Mouse (Mus musculus) retina, embryonic 14.5 days (tissue): ENCODE results near the gene Brd3.
A peak's percentile ranks its signal among the peaks of the same experiment; 100 is the strongest.

Experiments
- DNase-seq: peaks from one replicate; pipeline ENCODE4 v3.0.0-alpha.2; 2015; ENCODE audit warnings: low spot score

Gene Brd3

DNA sequence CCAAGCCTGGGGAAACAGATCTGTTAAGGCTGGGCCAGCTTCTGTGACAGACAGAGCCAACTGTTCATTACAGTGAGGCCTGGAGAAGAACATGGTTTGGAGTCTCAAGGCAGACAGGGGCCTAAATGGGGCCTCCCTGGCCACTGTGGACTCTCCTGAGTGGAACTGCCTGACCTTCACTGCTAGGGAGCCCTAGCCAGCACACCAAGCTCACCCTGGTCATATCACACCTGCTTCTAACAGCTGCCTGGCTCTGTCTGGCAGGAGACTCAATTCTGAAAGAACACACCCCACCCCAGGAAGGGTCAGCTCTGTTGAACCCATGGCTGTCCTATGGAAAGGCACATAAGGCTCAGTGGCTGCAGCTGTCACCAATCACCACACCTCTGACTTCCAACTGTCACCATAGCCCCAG, 36.3 kb downstream of the Brd3 start:
- DNase-seq = no peak

DNA sequence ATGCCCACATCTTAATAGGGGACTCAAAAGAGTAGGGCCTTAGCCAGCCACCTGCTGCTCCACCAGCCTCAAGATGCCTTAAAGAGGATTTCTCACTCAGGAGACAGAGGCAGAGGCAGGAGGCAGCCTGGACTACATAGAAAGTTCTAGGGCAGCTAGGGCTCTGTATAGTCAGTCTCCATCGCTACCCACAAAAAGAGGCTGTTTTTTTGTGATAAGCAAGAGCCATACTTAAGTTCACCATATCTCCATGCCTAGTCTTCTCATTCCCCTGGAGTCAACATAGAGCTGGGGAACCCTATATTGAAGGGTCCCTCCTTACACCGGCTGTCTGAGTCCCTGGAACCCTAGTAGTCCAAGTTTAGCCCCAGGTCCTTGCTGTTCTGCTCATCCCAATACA, 36.9 kb downstream of the Brd3 start:
- DNase-seq = no peak

DNA sequence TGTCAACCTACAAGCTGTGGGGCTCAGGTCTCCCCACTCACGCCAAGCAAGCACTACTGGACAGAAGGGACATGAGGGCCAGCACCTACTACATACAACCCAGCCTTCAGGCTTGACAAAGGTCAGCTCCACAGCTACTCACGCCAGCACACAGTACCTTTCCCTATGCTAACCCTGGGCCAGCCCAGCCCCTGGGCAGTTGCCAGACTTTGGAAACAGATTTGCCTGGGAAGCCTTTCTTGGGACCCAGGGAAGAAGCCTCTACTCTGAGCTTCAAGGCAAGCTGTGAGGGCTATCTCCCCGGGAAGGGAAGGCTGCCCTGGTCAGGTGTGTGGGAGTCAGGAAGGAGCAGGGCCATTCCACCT, 37.5 kb downstream of the Brd3 start:
- DNase-seq = no peak

GRCm38 (mm10) chr2:27469292-27469990, 38.0 kb downstream of the Brd3 start:
- DNase-seq = no peak

DNA sequence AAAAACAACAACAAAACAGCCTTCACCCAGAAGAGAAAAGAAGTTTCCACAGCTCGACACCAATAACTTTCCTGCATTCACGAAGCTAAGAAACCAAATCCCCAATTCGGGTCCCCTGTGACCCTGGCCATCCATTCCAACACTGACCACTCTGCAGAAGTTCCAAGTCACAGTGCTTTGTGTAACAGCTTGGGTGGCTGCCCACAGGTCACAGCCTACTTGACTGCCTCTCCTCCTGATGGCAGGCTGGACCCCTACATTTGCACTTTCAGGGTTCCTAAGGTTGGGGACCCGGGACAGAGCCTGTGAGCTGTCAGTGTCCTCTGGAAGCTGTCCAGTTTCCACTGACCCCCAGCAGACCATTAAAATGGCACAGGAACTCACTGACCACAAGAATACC, 44.6 kb downstream of the Brd3 start:
- no peak for DNase-seq

- no peak for DNase-seq
Observed at GRCm38 (mm10) chr2:27461881-27462660, 45.4 kb downstream of the Brd3 start.

- DNase-seq = no peak
Observed at GRCm38 (mm10) chr2:27460651-27461050, 46.8 kb downstream of the Brd3 start.

DNA sequence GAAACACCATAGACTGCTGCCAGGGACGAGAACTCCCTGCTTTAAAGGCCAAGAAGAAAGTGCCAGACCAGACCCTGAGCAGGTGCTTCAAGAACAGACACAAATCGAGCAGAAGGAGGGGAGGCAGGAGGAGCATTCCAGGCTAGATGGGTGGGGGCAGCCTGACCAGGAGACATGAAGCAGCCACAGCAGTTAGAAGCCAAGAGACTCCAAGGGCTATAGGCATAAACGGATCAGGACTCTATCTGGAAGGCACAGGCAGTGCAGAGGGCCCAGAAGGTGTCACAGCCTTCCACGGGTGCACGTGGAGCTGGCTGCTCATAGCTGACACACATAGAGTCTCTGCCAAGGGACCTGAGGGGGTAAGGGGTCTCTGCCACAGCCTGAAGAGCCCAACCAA, 47.3 kb downstream of the Brd3 start:
- no peak for DNase-seq

DNA sequence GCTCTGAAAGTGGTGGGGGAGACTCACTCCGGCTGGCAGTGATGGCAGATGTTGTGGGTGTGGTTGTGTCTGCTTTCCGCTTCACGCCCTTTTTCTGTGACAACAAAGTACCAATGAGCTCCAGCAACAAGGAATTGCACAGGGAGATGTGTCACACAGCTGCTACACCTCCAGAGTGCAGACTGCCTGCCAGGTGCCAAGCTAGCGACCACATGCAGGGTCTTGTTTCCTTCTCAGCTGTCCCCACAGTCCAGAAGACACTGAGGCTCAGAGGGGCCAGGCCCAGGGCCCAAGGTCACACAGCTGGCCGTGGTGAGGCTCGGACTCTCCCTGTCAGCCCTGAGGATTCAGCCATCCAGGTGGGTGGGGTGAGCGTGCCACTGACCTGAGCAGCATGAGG, 47.7 kb downstream of the Brd3 start:
- no peak for DNase-seq

DNA sequence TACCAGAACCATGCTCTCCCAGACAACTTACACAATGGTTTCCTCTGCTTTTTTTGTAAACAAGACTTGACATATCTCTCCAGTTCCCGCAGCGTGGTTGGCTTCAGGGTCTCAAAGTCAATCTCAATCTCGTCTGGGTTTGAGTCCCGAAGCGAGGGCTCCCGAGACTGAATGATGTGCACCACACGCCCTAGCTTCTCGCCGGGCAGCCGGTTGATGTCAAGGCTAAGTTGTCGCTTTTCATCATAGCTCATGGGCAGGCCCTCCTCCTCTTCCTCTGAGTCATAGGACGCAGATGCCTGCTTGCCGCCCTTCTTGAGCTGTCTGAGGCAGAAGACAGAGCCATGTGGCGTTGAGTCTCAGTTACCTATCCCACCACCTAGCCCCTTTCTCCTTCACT, 57.2 kb downstream of the Brd3 start:
- no peak for DNase-seq

- peak; percentile 32 for DNase-seq
Observed at GRCm38 (mm10) chr2:27447782-27448181, 59.7 kb downstream of the Brd3 start.

DNA sequence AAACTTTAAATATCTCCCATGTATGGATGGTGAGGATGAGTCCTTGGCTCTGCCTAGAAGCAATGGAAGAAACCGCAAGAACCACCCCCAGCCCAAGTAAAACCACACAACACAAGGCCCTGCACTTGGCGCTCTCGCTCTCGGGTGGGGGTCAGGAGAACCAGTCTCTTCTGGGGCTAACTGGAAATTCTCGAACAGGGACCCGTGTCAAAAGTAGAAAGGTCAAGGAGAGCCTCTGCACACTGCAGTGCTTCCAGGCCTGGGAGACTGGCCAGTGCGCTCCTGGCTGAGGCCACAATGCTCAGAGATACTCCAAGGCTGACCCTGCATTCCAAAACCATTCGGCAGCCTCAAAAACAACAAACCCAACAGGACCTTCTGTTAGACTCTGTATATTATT, 60.6 kb downstream of the Brd3 start:
- DNase-seq = no peak

DNA sequence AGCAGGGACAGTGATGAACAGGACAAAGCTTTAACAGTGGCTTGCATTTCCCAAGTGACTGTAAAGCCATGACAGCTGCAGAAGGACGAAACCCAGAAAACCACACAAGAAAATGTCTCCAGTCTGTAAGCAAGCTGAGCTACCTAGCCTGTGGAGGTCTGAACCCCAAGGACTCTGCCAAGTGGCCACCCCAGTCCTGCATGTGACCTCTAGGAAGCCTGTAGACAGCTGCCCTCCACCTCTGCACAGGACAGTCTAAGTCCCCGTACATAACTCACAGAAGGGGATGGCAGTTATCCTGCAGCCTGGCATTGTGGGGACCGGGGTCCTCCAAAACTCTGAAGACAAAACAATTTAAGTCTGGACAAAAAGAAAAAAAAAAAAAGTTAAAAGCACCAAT, 61.6 kb downstream of the Brd3 start:
- no peak for DNase-seq

- no peak for DNase-seq
Observed at GRCm38 (mm10) chr2:27443450-27443708, 64.1 kb downstream of the Brd3 start.

GRCm38 (mm10) chr2:27442708-27443449, 64.6 kb downstream of the Brd3 start:
- no peak for DNase-seq

DNA sequence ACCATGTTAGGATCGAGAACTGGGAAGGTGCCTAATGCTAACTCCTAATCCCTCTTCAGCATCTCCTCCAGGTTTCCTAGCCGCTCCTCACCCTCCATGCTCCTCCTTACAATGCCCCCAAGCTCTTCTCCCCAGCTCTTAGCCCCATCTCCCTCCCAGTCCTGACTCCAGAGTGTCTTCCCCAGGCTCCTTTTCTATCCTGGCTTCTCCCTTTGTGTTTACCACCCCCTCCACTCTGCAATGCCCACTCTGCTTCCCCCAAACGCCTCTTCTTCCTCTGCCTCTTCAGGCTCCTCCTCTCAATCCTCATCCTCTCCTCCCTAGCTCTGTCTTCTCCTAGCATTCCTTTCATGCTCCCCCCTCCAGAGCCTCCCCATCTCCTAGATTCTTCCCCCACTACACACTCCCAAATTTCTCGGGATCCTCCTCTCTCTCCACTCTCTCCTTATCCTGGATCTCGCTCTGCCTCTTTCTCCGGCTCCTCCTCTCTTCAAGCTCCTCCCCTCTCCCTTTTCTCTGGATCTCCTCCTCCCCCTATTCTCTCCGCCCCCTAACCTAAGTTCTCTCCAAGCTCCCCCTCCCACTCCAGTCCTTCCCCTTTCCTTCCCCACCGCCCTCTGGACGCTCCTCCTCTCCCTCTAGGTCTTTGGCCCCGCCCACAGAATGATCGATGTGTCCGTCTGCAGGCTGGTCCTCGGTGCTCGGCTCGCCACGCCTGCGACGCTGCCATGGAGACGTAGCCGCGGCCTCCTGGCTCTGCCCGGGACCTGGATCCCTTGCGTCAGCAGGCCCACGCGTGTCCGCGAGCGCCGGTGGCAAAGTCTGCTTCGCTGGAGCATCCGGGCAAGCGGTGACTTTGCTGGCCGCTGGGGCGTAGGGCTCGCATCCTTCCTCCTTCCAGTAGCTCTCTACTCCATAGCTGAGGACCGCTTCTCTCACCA, 65.4 kb downstream of the Brd3 start, which contains the start of gene Brd3os:
Brd3os (plus strand) TSS at position 558 of the 941 bp plus-strand sequence.
- peak; percentile 100 for DNase-seq

DNA sequence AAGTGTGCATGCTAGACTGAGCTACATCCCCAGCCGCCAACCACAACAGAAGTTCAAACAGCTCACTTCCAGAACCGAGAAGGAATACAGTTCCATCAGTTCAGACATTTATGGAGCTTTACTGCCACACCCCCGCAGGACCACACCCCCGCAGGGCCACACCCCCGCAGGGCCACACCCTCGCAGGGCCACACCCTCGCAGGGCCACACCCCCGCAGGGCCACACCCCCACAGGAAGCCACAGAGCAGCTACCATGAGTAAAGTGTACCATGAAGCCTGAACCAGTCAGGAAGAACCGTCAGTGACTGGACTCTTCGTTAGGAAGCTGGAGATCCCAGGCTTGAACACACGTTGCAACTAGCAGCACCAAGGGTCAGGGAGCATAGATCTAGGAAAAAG, 69.2 kb downstream of the Brd3 start:
- no peak for DNase-seq

GRCm38 (mm10) chr2:27437876-27438275, 69.6 kb downstream of the Brd3 start:
- no peak for DNase-seq

DNA sequence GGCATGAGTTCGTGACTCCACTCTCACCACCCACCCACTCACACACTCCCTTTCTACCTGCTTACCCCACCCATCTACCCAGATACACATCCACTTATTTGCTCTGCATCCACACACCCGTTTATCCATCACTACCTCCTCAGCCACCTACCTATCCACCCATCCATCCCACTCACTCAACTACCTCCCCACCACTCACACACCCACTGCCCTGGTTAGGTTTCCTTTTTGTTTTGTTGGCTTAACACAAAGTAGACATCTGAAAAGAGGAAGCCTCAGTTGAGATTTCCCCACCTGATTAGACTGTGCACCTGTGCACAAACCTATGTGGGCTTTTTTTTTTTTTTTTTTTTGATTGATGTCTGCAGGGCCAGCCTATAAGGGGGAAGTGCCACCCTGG, 74.9 kb downstream of the Brd3 start:
- no peak for DNase-seq

- DNase-seq = no peak
Observed at GRCm38 (mm10) chr2:27430621-27431020, 76.8 kb downstream of the Brd3 start.

DNA sequence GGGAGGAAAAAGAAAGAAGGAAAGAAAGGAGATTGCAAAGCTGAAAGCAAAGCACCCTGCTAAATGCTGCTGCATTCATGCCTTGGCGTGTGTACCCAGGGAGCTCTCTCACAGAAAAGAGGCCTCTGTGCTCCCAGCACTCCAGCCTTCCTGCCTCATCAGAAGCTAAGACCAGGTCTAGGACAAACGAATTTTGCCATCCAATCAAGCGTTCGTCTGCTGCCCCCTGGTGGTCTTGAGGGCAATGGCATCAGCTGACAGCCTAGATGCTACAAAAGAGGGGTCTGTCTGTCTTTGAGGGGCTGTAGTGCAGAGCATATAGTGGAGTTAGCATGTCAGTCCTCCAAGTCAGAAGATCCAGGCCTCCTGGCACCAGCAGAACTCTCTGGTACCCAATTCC, 79.4 kb downstream of the Brd3 start:
- DNase-seq = peak; percentile 97

GRCm38 (mm10) chr2:27426855-27427457, 80.5 kb downstream of the Brd3 start, which contains the start of gene Vav2:
TSS of gene Vav2 (minus strand) at chr2:27427033.
- DNase-seq = peak; percentile 90
